Mouse (Mus musculus) common myeloid progenitor, adult 5-6 weeks (primary cell): Measurements from ENCODE around the gene Hinfp. TPM values are rescaled to one million over a fixed set of nuclear protein-coding genes. Genes with fewer than 3 reads are reported as not detected.
A peak's percentile ranks its signal among the peaks of the same experiment; 100 is the strongest.
"Not testable (repeated sequence)": the region's sequence is repeated elsewhere in the genome, so short reads cannot be mapped to it uniquely, and the experiment has no call there.

Experiments
- ATAC-seq: replicated peaks from 2 replicates; pipeline ENCODE4 v1.8.0; 2016; ENCODE audit warnings: low read depth, mild to moderate bottlenecking, moderate TSS enrichment, inconsistent platforms; ENCODE audit not compliant: poor library complexity, severe bottlenecking
- total RNA-seq: library from RNA; stranded (forward); fragments of 200-1000, 187-1606 nt; gene quantifications from 2 replicates; pipeline ENCODE4 v1.2.3, GENCODE M21; 2017

Gene Hinfp
- total RNA-seq, 1 experiment from 2014 or later = 12.1 TPM

GRCm38 (mm10) chr9:44314257-44314547, 8.7 kb upstream of the Hinfp start:
- ATAC-seq = no peak

- ATAC-seq = no peak
Observed at GRCm38 (mm10) chr9:44313476-44314256, 8.2 kb upstream of the Hinfp start.

GRCm38 (mm10) chr9:44311136-44312134, 6.0 kb upstream of the Hinfp start:
- ATAC-seq = peak; percentile 81

GRCm38 (mm10) chr9:44310750-44311135, 5.3 kb upstream of the Hinfp start:
- no peak for ATAC-seq

GRCm38 (mm10) chr9:44309756-44310155, 4.3 kb upstream of the Hinfp start:
- ATAC-seq = no peak

GRCm38 (mm10) chr9:44307248-44307647, 1.8 kb upstream of the Hinfp start:
- ATAC-seq = no peak

GRCm38 (mm10) chr9:44306532-44306931, 1.1 kb upstream of the Hinfp start:
- ATAC-seq = no peak

- not testable (repeated sequence) for ATAC-seq
Observed at GRCm38 (mm10) chr9:44300001-44300400, 5.5 kb downstream of the Hinfp start.

GRCm38 (mm10) chr9:44292490-44292889, 13.0 kb downstream of the Hinfp start:
- ATAC-seq = no peak

GRCm38 (mm10) chr9:44288959-44289291, 16.5 kb downstream of the Hinfp start:
- no peak for ATAC-seq

- peak; percentile 54 for ATAC-seq
Observed at GRCm38 (mm10) chr9:44288076-44288958, 17.2 kb downstream of the Hinfp start, which contains the start of gene Abcg4. Abcg4 (minus strand) TSS chr9:44288615.

- ATAC-seq = peak; percentile 46
Observed at GRCm38 (mm10) chr9:44287401-44288075, 17.9 kb downstream of the Hinfp start.

GRCm38 (mm10) chr9:44287003-44287400, 18.5 kb downstream of the Hinfp start:
- ATAC-seq = 0 out of 2 replicates have a peak, but pooled peaks have one; percentile 1

- ATAC-seq = 0 out of 2 replicates have a peak, but pooled peaks have one; percentile 6
Observed at GRCm38 (mm10) chr9:44286256-44286850, 19.1 kb downstream of the Hinfp start.

- ATAC-seq = no peak
Observed at GRCm38 (mm10) chr9:44283183-44283582, 22.3 kb downstream of the Hinfp start.

- ATAC-seq = no peak
Observed at GRCm38 (mm10) chr9:44269973-44270372, 35.5 kb downstream of the Hinfp start.

- ATAC-seq = no peak
Observed at GRCm38 (mm10) chr9:44269077-44269476, 36.4 kb downstream of the Hinfp start.

GRCm38 (mm10) chr9:44268432-44268831, 37.0 kb downstream of the Hinfp start, which contains the start of gene Nlrx1:
Nlrx1 (minus strand) TSS chr9:44268599.
- peak; percentile 80 for ATAC-seq

GRCm38 (mm10) chr9:44268027-44268360, 37.5 kb downstream of the Hinfp start:
- peak; percentile 78 for ATAC-seq
